Mouse (Mus musculus) right cerebral cortex, postnatal 25 days (tissue): Measurements from ENCODE around the gene Crabp1.

Experiments used
- DNase-seq: peaks from one replicate; pipeline ENCODE4 v3.0.0; 2022

Gene Crabp1

GRCm38 (mm10) chr9:54776451-54776982 is 12.0 kb downstream of the Crabp1 start:
- no peak for DNase-seq

- DNase-seq: no peak
Observed at GRCm38 (mm10) chr9:54779280-54779679, 14.7 kb downstream of the Crabp1 start.

DNA sequence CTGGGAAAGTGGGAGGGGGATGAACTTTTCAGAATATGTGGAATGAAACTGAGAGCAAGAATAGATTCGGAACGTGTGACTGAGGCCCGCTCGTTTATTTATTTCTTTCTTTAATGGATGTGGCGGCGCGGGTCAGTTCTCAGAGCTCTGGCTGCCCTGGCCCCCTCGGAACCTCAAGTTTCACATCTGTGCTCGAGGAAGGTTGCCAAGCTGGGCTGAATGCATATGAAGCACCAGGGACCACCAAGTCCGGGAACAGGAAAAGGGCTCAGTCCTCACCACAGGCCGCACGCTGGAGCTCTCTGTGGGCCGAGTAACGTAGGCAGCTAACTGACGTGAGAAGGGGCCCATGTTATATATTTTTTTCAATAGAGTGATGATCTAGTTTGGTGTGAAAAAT is 18.0 kb downstream of the Crabp1 start:
- DNase-seq: no peak

GRCm38 (mm10) chr9:54784003-54784402 is 19.5 kb downstream of the Crabp1 start:
- no peak for DNase-seq

DNA sequence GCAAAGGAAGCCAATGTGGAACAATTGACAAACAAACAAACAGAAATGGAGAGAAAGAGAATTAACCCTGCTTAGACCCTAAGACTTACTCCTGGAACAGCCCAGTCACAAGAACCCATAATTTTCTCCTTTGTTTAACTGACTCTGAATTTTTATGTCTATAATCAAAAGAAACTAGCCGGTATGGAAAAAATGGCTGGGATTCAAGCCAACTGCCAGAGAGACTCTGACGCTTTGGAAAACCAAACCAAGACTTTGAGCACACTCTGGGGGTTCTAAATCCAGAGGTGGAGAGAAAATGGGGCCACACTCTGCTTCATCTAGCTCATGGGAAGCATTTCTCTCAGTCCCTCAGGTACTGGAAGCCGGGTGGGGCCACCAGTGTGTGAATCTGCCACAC is 20.7 kb downstream of the Crabp1 start:
- DNase-seq: no peak

- no peak for DNase-seq
Observed at GRCm38 (mm10) chr9:54786083-54786482, 21.5 kb downstream of the Crabp1 start.

DNA sequence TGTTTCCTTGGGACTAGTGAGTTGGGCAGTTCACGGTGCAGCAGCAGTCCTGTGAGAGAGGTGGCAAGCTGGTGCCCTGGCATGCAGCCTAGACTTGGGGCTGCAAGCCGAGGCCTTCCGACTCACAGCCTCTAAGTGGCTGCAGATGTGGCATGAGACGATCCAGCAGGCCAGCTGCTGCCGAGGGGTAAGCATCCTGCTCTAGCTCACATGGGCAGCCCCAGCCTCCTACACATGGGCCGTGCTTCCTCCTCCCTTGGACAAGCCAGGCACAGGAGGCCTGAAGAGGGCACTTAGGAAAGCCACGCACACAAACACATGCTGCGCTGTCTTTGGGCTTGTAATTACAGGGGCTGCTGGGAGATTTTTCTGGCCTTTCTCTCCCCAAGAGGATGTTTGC is 23.2 kb downstream of the Crabp1 start:
- DNase-seq: no peak

DNA sequence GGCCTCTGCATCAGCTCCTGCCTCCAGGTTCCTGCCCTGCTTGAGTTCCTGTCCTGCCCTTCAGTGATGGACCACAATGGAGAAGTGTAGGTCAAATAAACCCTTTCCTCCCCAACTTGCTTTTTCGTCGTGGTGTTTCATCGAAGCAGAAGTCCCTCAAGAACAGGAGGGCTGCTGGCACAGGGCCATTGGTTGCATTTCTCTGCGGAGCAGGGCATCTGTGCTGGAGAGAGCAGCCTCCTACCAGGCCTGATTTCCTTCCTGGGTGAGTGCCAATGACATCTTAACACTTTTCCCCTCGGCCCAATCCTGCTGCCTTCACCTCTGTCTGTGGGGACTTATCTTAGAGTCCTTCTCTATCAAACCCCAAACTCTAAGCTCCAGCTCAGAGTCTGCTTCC is 25.7 kb downstream of the Crabp1 start:
- no peak for DNase-seq

GRCm38 (mm10) chr9:54801460-54801961 is 37.0 kb downstream of the Crabp1 start:
- DNase-seq: no peak

- no peak for DNase-seq
Observed at GRCm38 (mm10) chr9:54802749-54803679, 38.5 kb downstream of the Crabp1 start.

DNA sequence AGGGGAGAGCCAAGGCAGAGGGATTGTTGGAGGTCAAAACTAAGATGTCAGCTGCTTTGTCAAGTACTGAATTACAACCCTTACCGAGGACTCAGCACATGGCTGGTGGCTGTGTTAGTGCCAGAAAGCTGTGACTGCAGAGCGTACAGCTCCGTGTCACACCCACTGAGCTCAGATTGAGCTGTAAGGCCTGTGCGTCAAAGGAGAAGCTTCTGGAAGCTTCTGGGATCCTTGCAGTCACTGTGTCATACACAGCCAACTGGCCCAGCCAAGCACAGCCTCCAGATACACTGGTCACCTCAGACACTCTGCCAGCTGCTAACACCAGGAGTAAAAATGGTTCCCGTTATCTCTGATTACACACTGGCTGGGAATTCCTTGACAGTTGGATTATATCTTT is 39.8 kb downstream of the Crabp1 start:
- no peak for DNase-seq

- no peak for DNase-seq
Observed at GRCm38 (mm10) chr9:54807761-54808160, 43.2 kb downstream of the Crabp1 start.

- DNase-seq: no peak
Observed at GRCm38 (mm10) chr9:54809953-54810352, 45.4 kb downstream of the Crabp1 start.

GRCm38 (mm10) chr9:54816508-54817201 is 52.1 kb downstream of the Crabp1 start:
- no peak for DNase-seq

GRCm38 (mm10) chr9:54821442-54822100 is 57.0 kb downstream of the Crabp1 start:
- peak; percentile 12 for DNase-seq
